In the genomic region with DNA sequence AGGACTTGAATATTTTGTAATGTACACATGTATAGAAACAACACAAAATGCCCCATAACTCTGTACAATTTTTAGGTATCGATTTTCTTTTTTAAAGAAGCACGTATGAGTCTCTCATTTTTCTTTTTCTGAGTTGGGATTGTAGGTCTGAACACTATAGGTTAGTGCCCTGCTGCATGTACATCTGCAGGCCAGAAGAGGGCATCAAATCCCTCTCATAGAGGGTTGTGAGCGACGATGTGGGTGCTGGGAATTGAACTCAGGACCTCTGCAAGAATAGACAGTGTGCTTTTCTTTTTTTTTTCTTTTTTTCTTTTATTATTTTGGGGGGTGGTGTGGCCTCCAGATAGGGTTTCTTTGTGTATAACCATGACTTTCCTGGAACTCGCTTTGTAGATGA, we compare ENCODE assay signal across 33 mouse cellular contexts. TPM values are rescaled to one million over a fixed set of nuclear protein-coding genes. Genes with fewer than 3 reads are reported as not detected.
DNase-seq lines count a peak whose midpoint lies in the region; TF ChIP-seq lines count a peak whose summit lies in the region.
"Had no signal": no experiment of that assay in that cellular context is flagged by ENCODE, and none has a peak within 500 bp of the region (broad histone marks: within the 10 kb centered on the region; RNA-seq: fewer than 3 reads in every experiment).

No protein-coding gene starts in this region.

- no peak overlapping the region for H3K27ac ChIP-seq in layer of hippocampus, adult 2 months
- peak overlapping the region; percentile 86 for H3K27ac ChIP-seq in MEL (ENCODE audit: control insufficient read depth, low read depth, low read length)
- H3K27ac ChIP-seq in kidney, adult 2 months (ENCODE audit: insufficient read depth, low read depth, low read length), result no peak overlapping the region
- H3K27ac ChIP-seq: embryonic facial prominence, embryonic 12.5 days; heart, embryonic 13.5 days; hindbrain, embryonic 10.5 days; intestine, embryonic 15.5 days; left cerebral cortex, adult 2 months; limb, embryonic 12.5 days; liver, embryonic 15.5 days; macrophage; midbrain, embryonic 13.5 days; neural tube, embryonic 15.5 days; stomach, embryonic 15.5 days had no signal

- TF ChIP-seq CTCF in layer of hippocampus, adult 2 months (conservative IDR thresholded peaks at IDR 0.05), result 0 out of 2 replicates have a peak, but pooled peaks have one; percentile 13
- TF ChIP-seq CTCF in E14TG2a.4 (conservative IDR thresholded peaks at IDR 0.05; ENCODE audit: low read length), result peak; percentile 13; the same call in 1 of the 2 replicates
- TF ChIP-seq CTCF in MEL (IDR thresholded peaks at IDR 0.05 in 2 of 3, conservative IDR thresholded peaks at IDR 0.05 in 1 of 3; ENCODE audit: control insufficient read depth in 1 of 3, insufficient read depth in 1 of 3, low read depth in 2 of 3, low read length in 3 of 3, poor library complexity in 1 of 3, severe bottlenecking in 1 of 3), result peak; percentile 15 to 46 (median 42); a peak in 4 of 6 replicates
- TF ChIP-seq CTCF in kidney, adult 2 months (conservative IDR thresholded peaks at IDR 0.05; ENCODE audit: insufficient read depth, insufficient read length, low read depth, low read length), result no peak

- no peak for TF ChIP-seq EP300 in MEL (IDR thresholded peaks at IDR 0.05; ENCODE audit: low read depth in 1 of 2, low read length in 2 of 2)

- H3K4me3 ChIP-seq in layer of hippocampus, adult 2 months, result no peak overlapping the region
- H3K4me3 ChIP-seq in E14TG2a.4 (replicated peaks; ENCODE audit: low read length) (no peak overlapping the region), MEL (ENCODE audit: control insufficient read depth in 1 of 2, insufficient read depth in 1 of 2, low read depth in 2 of 2, low read length in 2 of 2) (peak overlapping the region in 1 of 2 experiments; percentile 18; a peak in 1 of 4 replicates)
- no peak overlapping the region for H3K4me3 ChIP-seq in kidney, adult 2 months (ENCODE audit: insufficient read depth, low read depth, low read length)
- H3K4me3 ChIP-seq: embryonic facial prominence, embryonic 12.5 days; heart, embryonic 13.5 days; hindbrain, embryonic 10.5 days; intestine, embryonic 15.5 days; left cerebral cortex, adult 2 months; limb, embryonic 12.5 days; liver, embryonic 15.5 days; midbrain, embryonic 13.5 days; neural tube, embryonic 15.5 days; stomach, embryonic 15.5 days had no signal

- H3K4me1 ChIP-seq in E14TG2a.4 (replicated peaks; ENCODE audit: low read depth, low read length) (peaks cover 30% of the 10 kb centered on the region), MEL (ENCODE audit: control insufficient read depth in 1 of 2, insufficient read depth in 2 of 2, low read length in 2 of 2) (peaks cover 0 to 8% of the 10 kb centered on the region in 2 experiments; a peak in 2 of 4 replicates)
- no peaks in the 10 kb centered on the region for H3K4me1 ChIP-seq in kidney, adult 2 months (ENCODE audit: control insufficient read depth, insufficient read depth, low read length)
- H3K4me1 ChIP-seq: intestine, embryonic 15.5 days; stomach, embryonic 15.5 days had no signal

- no peak for DNase-seq in layer of hippocampus, adult 2 months (ENCODE audit: low spot score in 2 of 2)
- no peak for DNase-seq in layer of hippocampus, adult 11-12 months (ENCODE audit: low spot score)
- DNase-seq in MEL (ENCODE audit: low read depth, low spot score), result peak; percentile 69
- peak; percentile 21 for DNase-seq in naive thymus-derived CD4-positive, alpha-beta T cell, adult 2 months (ENCODE audit: low read depth)
- DNase-seq in kidney, adult 2 months, result no peak
- DNase-seq in urinary bladder, adult 2 months (ENCODE audit: low spot score), result no peak
- DNase-seq: adrenal gland, adult 2 months; B cell, adult 2 months; cerebellum, adult 8-10 months; cerebellum, postnatal 36 days; embryo, embryonic 11 days; gastrocnemius, postnatal 36 days; heart, adult 18-20 months; heart, postnatal 14 days; kidney, postnatal 14 days; right cerebral cortex, postnatal 25 days; thymus, postnatal 25 days had no signal

- H3K9ac ChIP-seq in MEL (ENCODE audit: control insufficient read depth, low read depth, low read length, poor library complexity, severe bottlenecking), result peak overlapping the region; percentile 41; the same call in 1 of the 2 replicates
- H3K9ac ChIP-seq: embryonic facial prominence, embryonic 12.5 days; heart, embryonic 13.5 days; intestine, embryonic 15.5 days; limb, embryonic 12.5 days; liver, embryonic 15.5 days; midbrain, embryonic 13.5 days; neural tube, embryonic 15.5 days; stomach, embryonic 15.5 days had no signal

- 94% methylated on average over 5 of the region's 5 CpGs for WGBS in kidney, adult 2 months

- H3K36me3 ChIP-seq in E14TG2a.4 (ENCODE audit: insufficient read depth, low read length) (peaks cover 18% of the 10 kb centered on the region), MEL (ENCODE audit: control insufficient read depth in 1 of 2, insufficient read depth in 2 of 2, low read length in 2 of 2) (peaks cover 0 to 11% of the 10 kb centered on the region in 2 experiments; a peak in 2 of 4 replicates)
- H3K36me3 ChIP-seq in kidney, adult 2 months (ENCODE audit: control insufficient read depth, insufficient read depth, low read length), result no peaks in the 10 kb centered on the region
- H3K36me3 ChIP-seq: intestine, embryonic 15.5 days had no signal

- H3K27me3 ChIP-seq in E14TG2a.4 (ENCODE audit: insufficient read depth, low read length), result no peaks in the 10 kb centered on the region
- no peaks in the 10 kb centered on the region for H3K27me3 ChIP-seq in MEL (ENCODE audit: control insufficient read depth in 1 of 2, insufficient read depth in 2 of 2, low read length in 2 of 2)
- H3K27me3 ChIP-seq in kidney, adult 2 months (replicated peaks; ENCODE audit: control insufficient read depth, insufficient read depth, low read length), result no peaks in the 10 kb centered on the region
- H3K27me3 ChIP-seq: embryonic facial prominence, embryonic 12.5 days; heart, embryonic 13.5 days; intestine, embryonic 15.5 days; limb, embryonic 12.5 days; liver, embryonic 15.5 days; midbrain, embryonic 13.5 days; neural tube, embryonic 15.5 days; stomach, embryonic 15.5 days had no signal

- no peak for TF ChIP-seq POLR2A in MEL (IDR thresholded peaks at IDR 0.05; ENCODE audit: control insufficient read depth in 1 of 2, insufficient read depth in 1 of 2, low read depth in 1 of 2, low read length in 2 of 2, poor library complexity in 1 of 2)
- TF ChIP-seq POLR2A in kidney, adult 2 months (IDR thresholded peaks at IDR 0.05; ENCODE audit: low read depth, low read length), result no peak

- peak; percentile 32 for TF ChIP-seq RAD21 in MEL (IDR thresholded peaks at IDR 0.05; ENCODE audit: low read depth, low read length)

- H3K79me2 ChIP-seq in MEL (ENCODE audit: control insufficient read depth, insufficient read depth, low read length, poor library complexity), result peaks cover 11% of the 10 kb centered on the region

- H3K9me3 ChIP-seq in E14TG2a.4 (ENCODE audit: low read length) (no peaks in the 10 kb centered on the region), MEL (replicated peaks; ENCODE audit: insufficient read depth, low read length) (no peaks in the 10 kb centered on the region)
- H3K9me3 ChIP-seq: embryonic facial prominence, embryonic 12.5 days; G1E; heart, embryonic 13.5 days; hindbrain, embryonic 10.5 days; intestine, embryonic 15.5 days; limb, embryonic 12.5 days; liver, embryonic 15.5 days; midbrain, embryonic 13.5 days; neural tube, embryonic 15.5 days; stomach, embryonic 15.5 days had no signal

TF ChIP-seq in MEL, 35 proteins besides CTCF, POLR2A, EP300 and RAD21:
- TF ChIP-seq SMC3 (IDR thresholded peaks at IDR 0.05; ENCODE audit: low read depth, low read length) (peak; percentile 36), MAX (IDR thresholded peaks at IDR 0.05; ENCODE audit: low read length) (no peak)

RNA-seq across cellular contexts. Expression of a gene that starts 3.7 kb away (rescaled TPM):
- 10 to 100 TPM; 73.9 to 84.9 TPM for total RNA-seq in layer of hippocampus, adult 2 months (2021)
- 30.2 and 31.8 TPM in 2 replicates for total RNA-seq in MEL (2012; rRNA removed)
- 10 to 100 TPM in 1 of 2 experiments, not detected in 1; 51.9 TPM for polyA plus RNA-seq in MEL (2012; ENCODE audit: insufficient read depth in 1 of 2, insufficient read length in 2 of 2, low read depth in 1 of 2, low replicate concordance in 2 of 2, missing spikeins in 1 of 2)
- polyA plus RNA-seq in kidney, adult 2 months (2012; rRNA removed), result 51.0 and 58.8 TPM in 2 replicates
- polyA plus RNA-seq in urinary bladder, adult 2 months (2012; rRNA removed), result 82.5 and 94.1 TPM in 2 replicates

RNA-seq across cellular contexts. Expression of a gene that starts 3.7 kb away (rescaled TPM):
- total RNA-seq in layer of hippocampus, adult 2 months (2021), result 100 to 1,000 TPM in 1 of 2 experiments, 10 to 100 TPM in 1; 100.0 to 103 TPM
- 118 and 124 TPM in 2 replicates for total RNA-seq in MEL (2012; rRNA removed)
- 100 to 1,000 TPM; 145 to 273 TPM for polyA plus RNA-seq in MEL (2012; ENCODE audit: insufficient read depth in 1 of 2, insufficient read length in 2 of 2, low read depth in 1 of 2, low replicate concordance in 2 of 2, missing spikeins in 1 of 2)
- 42.3 and 50.9 TPM in 2 replicates for polyA plus RNA-seq in kidney, adult 2 months (2012; rRNA removed)
- 64.2 and 77.2 TPM in 2 replicates for polyA plus RNA-seq in urinary bladder, adult 2 months (2012; rRNA removed)

RNA-seq across cellular contexts. Expression of a gene that starts 27.7 kb away (rescaled TPM):
- 10 to 100 TPM; 50.0 to 50.3 TPM for total RNA-seq in layer of hippocampus, adult 2 months (2021)
- total RNA-seq in MEL (2012; rRNA removed), result 0.12 TPM in 1 of 2 replicates, not detected in the other
- polyA plus RNA-seq in MEL (2012; ENCODE audit: insufficient read depth in 1 of 2, insufficient read length in 2 of 2, low read depth in 1 of 2, low replicate concordance in 2 of 2, missing spikeins in 1 of 2), result under 1 TPM in 1 of 2 experiments, not detected in 1; 0.67 TPM
- polyA plus RNA-seq in kidney, adult 2 months (2012; rRNA removed), result 71.8 and 100 TPM in 2 replicates
- polyA plus RNA-seq in urinary bladder, adult 2 months (2012; rRNA removed), result 6.9 and 8.3 TPM in 2 replicates

RNA-seq across cellular contexts. Expression of a gene that starts 31.5 kb away (rescaled TPM):
- 1 to 10 TPM; 1.1 to 1.7 TPM for total RNA-seq in layer of hippocampus, adult 2 months (2021)
- 0.20 TPM in 1 of 2 replicates, not detected in the other for total RNA-seq in MEL (2012; rRNA removed)
- polyA plus RNA-seq in MEL (2012; ENCODE audit: insufficient read depth in 1 of 2, insufficient read length in 2 of 2, low read depth in 1 of 2, low replicate concordance in 2 of 2, missing spikeins in 1 of 2), result under 1 TPM in 1 of 2 experiments, not detected in 1; 0.49 TPM
- 1,516 and 1,584 TPM in 2 replicates for polyA plus RNA-seq in kidney, adult 2 months (2012; rRNA removed)
- 3.5 and 4.1 TPM in 2 replicates for polyA plus RNA-seq in urinary bladder, adult 2 months (2012; rRNA removed)
- total RNA-seq: G1E; gastrocnemius, postnatal 36 days; megakaryocyte-erythroid progenitor cell, adult 5-6 weeks; monocyte, adult 5-6 weeks had no signal
- polyA plus RNA-seq: hindbrain, embryonic 16.5 days; limb, embryonic 12.5 days; macrophage; midbrain, embryonic 13.5 days had no signal

RNA-seq across cellular contexts. Expression of a gene that starts 36.4 kb away (rescaled TPM):
- total RNA-seq in layer of hippocampus, adult 2 months (2021), result 10 to 100 TPM; 71.8 to 86.4 TPM
- total RNA-seq in MEL (2012; rRNA removed), result 13.0 and 13.8 TPM in 2 replicates
- 10 to 100 TPM in 1 of 2 experiments, not detected in 1; 23.0 TPM for polyA plus RNA-seq in MEL (2012; ENCODE audit: insufficient read depth in 1 of 2, insufficient read length in 2 of 2, low read depth in 1 of 2, low replicate concordance in 2 of 2, missing spikeins in 1 of 2)
- polyA plus RNA-seq in kidney, adult 2 months (2012; rRNA removed), result 37.6 and 46.4 TPM in 2 replicates
- polyA plus RNA-seq in urinary bladder, adult 2 months (2012; rRNA removed), result 75.3 and 87.2 TPM in 2 replicates

Comparison
In these comparisons a context has a peak if more than half of its experiments do, and no peak if none do; other contexts are left out.
1. DNase-seq: peak in MEL (single experiment) and naive thymus-derived CD4-positive, alpha-beta T cell, adult 2 months (single experiment); none in layer of hippocampus, adult 2 months (0 of 2), layer of hippocampus, adult 11-12 months (single experiment), kidney, adult 2 months (single experiment) and urinary bladder, adult 2 months (single experiment).